Mouse (Mus musculus) CH12.LX (cell line): ENCODE results near the gene Harbi1. TPM values are rescaled to one million over a fixed set of nuclear protein-coding genes. Genes with fewer than 3 reads are reported as not detected.
A peak's percentile ranks its signal among the peaks of the same experiment; 100 is the strongest.

Experiments used
- DNase-seq: peaks from one replicate; pipeline ENCODE4 v3.0.0-alpha.2; 2013; ENCODE audit errors: extremely low read depth
- H3K27ac ChIP-seq: 2 replicates; pipeline ENCODE4 v1.5.1; 2012; ENCODE audit warnings: low read depth, mild to moderate bottlenecking, control low read depth, moderate library complexity; ENCODE audit not compliant: insufficient read depth
- H3K27me3 ChIP-seq: replicated peaks from 2 replicates; pipeline ENCODE3; 2012; ENCODE audit warnings: inconsistent platforms
- H3K36me3 ChIP-seq, 2 experiments: replicated peaks in 1 of 2; 2 replicates each; pipeline versions ENCODE3 to v1.6.1; 2012; ENCODE audit warnings: inconsistent platforms in 1 of 2, low read length in 1 of 2, mild to moderate bottlenecking in 1 of 2, mixed read lengths in 1 of 2, moderate library complexity in 1 of 2; ENCODE audit not compliant: control insufficient read depth in 1 of 2, insufficient read depth in 1 of 2
- H3K4me1 ChIP-seq, 2 experiments: 2 replicates each; pipeline ENCODE4 v1.6.1; 2012; ENCODE audit warnings: inconsistent platforms in 1 of 2, moderate library complexity in 1 of 2; ENCODE audit not compliant: insufficient read depth in 2 of 2, control insufficient read depth in 1 of 2
- H3K4me2 ChIP-seq: 2 replicates; pipeline ENCODE4 v1.6.1; 2012; ENCODE audit warnings: low read depth, mild to moderate bottlenecking, control low read depth; ENCODE audit not compliant: poor library complexity, insufficient read depth, severe bottlenecking
- H3K4me3 ChIP-seq, 3 experiments: fragments of 150-350 bp in 1 of 3; sonication (generic) in 1 of 3; replicated peaks in 1 of 3; 2 replicates each; pipeline versions ENCODE3 to v1.5.1; 2011 to 2012; ENCODE audit warnings: low read depth in 2 of 3, low read length in 2 of 3, mild to moderate bottlenecking in 2 of 3, moderate library complexity in 2 of 3, control low read depth in 1 of 3, improper control_type of control experiment in 1 of 3, inconsistent platforms in 1 of 3, mixed read lengths in 1 of 3; ENCODE audit not compliant: poor library complexity in 1 of 3
- H3K79me2 ChIP-seq: replicated peaks from 2 replicates; pipeline ENCODE4 v1.6.1; 2012; ENCODE audit warnings: mild to moderate bottlenecking, moderate library complexity; ENCODE audit not compliant: control insufficient read depth, poor library complexity, insufficient read depth, severe bottlenecking; ENCODE audit errors: extremely low read depth
- H3K9ac ChIP-seq: 2 replicates; pipeline ENCODE4 v1.6.1; 2012; ENCODE audit warnings: low read depth, mild to moderate bottlenecking, control low read depth, moderate library complexity; ENCODE audit not compliant: insufficient read depth
- H3K9me3 ChIP-seq: replicated peaks from 2 replicates; pipeline ENCODE3; 2012; ENCODE audit warnings: low read length, inconsistent platforms, mixed read lengths
- CHD1 ChIP-seq: IDR thresholded peaks from 2 replicates; pipeline ENCODE4 v1.6.1; 2012; ENCODE audit warnings: low read depth, low read length, improper control_type of control experiment, inconsistent platforms
- CTCF ChIP-seq, 2 experiments: IDR thresholded peaks in 1 of 2; conservative IDR thresholded peaks in 1 of 2; 2 replicates each; pipeline ENCODE4 v1.5.1; 2011 to 2012; ENCODE audit warnings: low read depth in 2 of 2, low read length in 2 of 2, improper control_type of control experiment in 1 of 2, inconsistent platforms in 1 of 2, mild to moderate bottlenecking in 1 of 2, moderate library complexity in 1 of 2
- E2F4 ChIP-seq: IDR thresholded peaks from 2 replicates; pipeline ENCODE4 v1.6.1; 2011; ENCODE audit warnings: low read depth, low read length, improper control_type of control experiment; ENCODE audit not compliant: insufficient replicate concordance
- ELF1 ChIP-seq: IDR thresholded peaks from 2 replicates; pipeline ENCODE4 v1.6.1; 2014; ENCODE audit warnings: low read depth, mild to moderate bottlenecking, inconsistent platforms, low read length, improper control_type of control experiment
- EP300 ChIP-seq: IDR thresholded peaks from 2 replicates; pipeline ENCODE4 v1.6.1; 2011; ENCODE audit warnings: low read length, improper control_type of control experiment
- IRF4 ChIP-seq: IDR thresholded peaks from 2 replicates; pipeline ENCODE4 v1.6.1; 2014; ENCODE audit warnings: low read depth, mild to moderate bottlenecking, inconsistent platforms, low read length, improper control_type of control experiment
- JUN ChIP-seq: IDR thresholded peaks from 2 replicates; pipeline ENCODE4 v1.6.1; 2011; ENCODE audit warnings: low read depth, mild to moderate bottlenecking, low read length, improper control_type of control experiment, moderate library complexity; ENCODE audit not compliant: insufficient read depth
- JUND ChIP-seq: conservative IDR thresholded peaks from 2 replicates; pipeline ENCODE4 v1.6.1; 2011; ENCODE audit warnings: low read depth, low read length, improper control_type of control experiment
- KAT2A ChIP-seq: IDR thresholded peaks from 2 replicates; pipeline ENCODE4 v1.6.1; 2012; ENCODE audit warnings: low read length, improper control_type of control experiment, inconsistent platforms; ENCODE audit not compliant: insufficient replicate concordance
- MAX ChIP-seq: IDR thresholded peaks from 2 replicates; pipeline ENCODE4 v1.6.1; 2011; ENCODE audit warnings: low read length, improper control_type of control experiment
- MAZ ChIP-seq: IDR thresholded peaks from 2 replicates; pipeline ENCODE4 v1.6.1; 2012; ENCODE audit warnings: low read depth, mild to moderate bottlenecking, inconsistent platforms, low read length, improper control_type of control experiment, moderate library complexity
- MEF2A ChIP-seq: IDR thresholded peaks from 2 replicates; pipeline ENCODE4 v1.6.1; 2014; ENCODE audit warnings: low read depth, mild to moderate bottlenecking, inconsistent platforms, low read length, improper control_type of control experiment, borderline replicate concordance
- MYC ChIP-seq: IDR thresholded peaks from 2 replicates; pipeline ENCODE4 v1.6.1; 2011; ENCODE audit warnings: low read depth, mild to moderate bottlenecking, improper control_type of control experiment, low read length
- NELFE ChIP-seq: IDR thresholded peaks from 2 replicates; pipeline ENCODE4 v1.6.1; 2011; ENCODE audit warnings: low read depth, low read length, improper control_type of control experiment
- POLR2A ChIP-seq: IDR thresholded peaks from 2 replicates; pipeline ENCODE4 v1.6.1; 2011; ENCODE audit warnings: low read depth, mild to moderate bottlenecking, improper control_type of control experiment, low read length
- POLR2AphosphoS2 ChIP-seq: IDR thresholded peaks from 2 replicates; pipeline ENCODE4 v1.6.1; 2011; ENCODE audit warnings: low read depth, low read length, improper control_type of control experiment
- RAD21 ChIP-seq: IDR thresholded peaks from 2 replicates; pipeline ENCODE4 v1.6.1; 2011; ENCODE audit warnings: low read depth, mild to moderate bottlenecking, low read length, improper control_type of control experiment, moderate library complexity
- RCOR1 ChIP-seq: conservative IDR thresholded peaks from 2 replicates; pipeline ENCODE4 v1.6.1; 2012; ENCODE audit warnings: low read depth, mild to moderate bottlenecking, inconsistent platforms, low read length, improper control_type of control experiment
- SIN3A ChIP-seq: IDR thresholded peaks from 2 replicates; pipeline ENCODE4 v1.6.1; 2012; ENCODE audit warnings: low read length, improper control_type of control experiment, inconsistent platforms
- TCF12 ChIP-seq: IDR thresholded peaks from 2 replicates; pipeline ENCODE4 v1.6.1; 2014; ENCODE audit warnings: low read depth, mild to moderate bottlenecking, inconsistent platforms, low read length, improper control_type of control experiment
- UBTF ChIP-seq: IDR thresholded peaks from 2 replicates; pipeline ENCODE4 v1.6.1; 2012; ENCODE audit warnings: low read depth, mild to moderate bottlenecking, inconsistent platforms, low read length, improper control_type of control experiment, moderate library complexity
- USF1 ChIP-seq: IDR thresholded peaks from 2 replicates; pipeline ENCODE4 v1.6.1; 2014; ENCODE audit warnings: low read depth, mild to moderate bottlenecking, inconsistent platforms, low read length, improper control_type of control experiment
- USF2 ChIP-seq: conservative IDR thresholded peaks from 2 replicates; pipeline ENCODE4 v1.6.1; 2011; ENCODE audit warnings: low read depth, low read length, improper control_type of control experiment
- ZNF384 ChIP-seq: IDR thresholded peaks from 2 replicates; pipeline ENCODE4 v1.6.1; 2012; ENCODE audit warnings: low read depth, low read length, improper control_type of control experiment, inconsistent platforms
- dilution Hi-C: fragments of 300-500 bp; cut with MboI; formaldehyde crosslinking; loops from 2 replicates; pipeline ENCODE4 v1.14.3; 2020; ENCODE audit warnings: low sequenced_read_pairs; ENCODE audit not compliant: extremely low pct_unique_long_range_greater_than_20kb, extremely low pct_ligation_motif_present
- in situ Hi-C: fragments of 300-500 bp; cut with MboI; formaldehyde crosslinking; loops from 3 replicates; pipeline ENCODE4 v1.14.3; 2019; ENCODE audit warnings: low sequenced_read_pairs, low pct_ligation_motif_present, low pct_unique_long_range_greater_than_20kb, mixed read lengths
- polyA plus RNA-seq: library from polyadenylated mRNA; unstranded; fragments of >175 nt; gene quantifications from 2 replicates; pipeline ENCODE4 v1.2.1, GENCODE M21; 2012; ENCODE audit warnings: low read depth; ENCODE audit not compliant: insufficient read length
- total RNA-seq, 2 experiments: library from RNA; depleted of rRNA; stranded (reverse); fragments of 300-350 nt in 1 of 2; fragments of >200 nt in 1 of 2; gene quantifications; 2 replicates each; pipeline ENCODE4 v1.2.3; 2012 to 2014

Gene Harbi1
- total and polyA plus RNA-seq, 3 experiments: 8.1 to 18.8 (median 13.3) TPM

DNA sequence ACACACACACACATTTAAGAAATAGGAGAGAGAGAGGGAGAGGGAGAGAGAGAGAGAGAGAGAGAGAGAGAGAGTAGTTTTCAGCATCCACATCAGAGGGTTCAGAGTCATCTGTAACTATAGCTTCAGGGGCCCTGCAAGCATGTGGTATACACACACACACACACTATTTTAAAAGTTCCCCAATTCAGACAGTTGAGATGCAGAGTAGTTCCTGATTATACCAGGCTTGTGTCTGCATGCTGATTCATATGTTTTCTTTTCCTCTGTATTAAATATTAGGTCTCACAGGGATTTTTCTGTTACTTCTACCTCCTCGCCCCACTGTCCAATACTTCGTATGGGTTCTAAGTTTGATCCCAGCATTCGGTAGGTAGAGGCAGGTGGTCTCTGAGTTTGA lies 16.4 kb downstream of the Harbi1 start:
- Histone ChIP-seq H3K4me1 (peaks cover 0 to 15% of the 10 kb centered on the region in 2 experiments; a peak in 2 of 4 replicates), H3K27ac (no peak overlapping the region), H3K9ac (no peak overlapping the region), H3K4me3 (no peak overlapping the region)
- TF ChIP-seq POLR2A: no peak
- no peak for TF ChIP-seq NELFE
- TF ChIP-seq USF2: no peak
- no peak for TF ChIP-seq SIN3A
- TF ChIP-seq, all 38 proteins: peak for 0
- dilution Hi-C loops (no loop called here), in situ Hi-C loops (no loop called here)
- no peaks in the 10 kb centered on the region for H3K9me3 ChIP-seq
- DNase-seq: no peak
- peaks cover 0 to under 1% of the 10 kb centered on the region in 2 experiments for H3K36me3 ChIP-seq
- H3K27me3 ChIP-seq: no peaks in the 10 kb centered on the region
- H3K79me2 ChIP-seq: peaks cover 12% of the 10 kb centered on the region
- H3K4me2 ChIP-seq: no peak overlapping the region

DNA sequence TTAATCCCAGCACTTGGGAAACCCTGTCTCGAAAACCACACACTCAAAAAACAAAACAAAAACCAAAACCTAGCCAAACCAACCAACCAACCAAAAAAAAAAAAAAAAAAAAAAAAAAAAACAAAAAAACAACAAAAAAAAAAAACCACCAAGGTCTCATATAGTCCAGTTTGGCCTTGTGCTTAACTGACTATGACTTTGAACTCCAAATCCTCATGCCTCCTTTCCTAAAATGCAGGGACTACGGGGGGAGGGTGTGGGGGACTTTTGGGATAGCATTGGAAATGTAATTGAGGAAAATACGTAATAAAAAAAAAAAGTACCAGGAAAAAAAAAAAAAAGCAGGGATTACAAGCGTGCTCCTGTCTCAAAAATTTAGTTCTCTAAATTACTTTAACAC lies 18.9 kb downstream of the Harbi1 start:
- in situ Hi-C loops: no loop called here
- dilution Hi-C loops: no loop called here
- Histone ChIP-seq H3K27me3 (no peaks in the 10 kb centered on the region), H3K79me2 (peaks cover 31% of the 10 kb centered on the region), H3K9me3 (no peaks in the 10 kb centered on the region), H3K4me2 (peak overlapping the region; percentile 45), H3K4me1 (peaks cover 0 to 13% of the 10 kb centered on the region in 2 experiments; a peak in 2 of 4 replicates), H3K9ac (peak overlapping the region; percentile 80), H3K4me3 (peak overlapping the region; percentile 82 to 98 (median 89)), H3K27ac (no peak overlapping the region), H3K36me3 (peaks cover 0 to 6% of the 10 kb centered on the region in 2 experiments)
- TF ChIP-seq ZNF384 (peak; percentile 83), CTCF (conservative IDR thresholded peaks at IDR 0.05 in 1 of 2, IDR thresholded peaks at IDR 0.05 in 1 of 2; ENCODE audit: low read depth in 2 of 2, low read length in 2 of 2) (no peak)
- DNase-seq: no peak

DNA sequence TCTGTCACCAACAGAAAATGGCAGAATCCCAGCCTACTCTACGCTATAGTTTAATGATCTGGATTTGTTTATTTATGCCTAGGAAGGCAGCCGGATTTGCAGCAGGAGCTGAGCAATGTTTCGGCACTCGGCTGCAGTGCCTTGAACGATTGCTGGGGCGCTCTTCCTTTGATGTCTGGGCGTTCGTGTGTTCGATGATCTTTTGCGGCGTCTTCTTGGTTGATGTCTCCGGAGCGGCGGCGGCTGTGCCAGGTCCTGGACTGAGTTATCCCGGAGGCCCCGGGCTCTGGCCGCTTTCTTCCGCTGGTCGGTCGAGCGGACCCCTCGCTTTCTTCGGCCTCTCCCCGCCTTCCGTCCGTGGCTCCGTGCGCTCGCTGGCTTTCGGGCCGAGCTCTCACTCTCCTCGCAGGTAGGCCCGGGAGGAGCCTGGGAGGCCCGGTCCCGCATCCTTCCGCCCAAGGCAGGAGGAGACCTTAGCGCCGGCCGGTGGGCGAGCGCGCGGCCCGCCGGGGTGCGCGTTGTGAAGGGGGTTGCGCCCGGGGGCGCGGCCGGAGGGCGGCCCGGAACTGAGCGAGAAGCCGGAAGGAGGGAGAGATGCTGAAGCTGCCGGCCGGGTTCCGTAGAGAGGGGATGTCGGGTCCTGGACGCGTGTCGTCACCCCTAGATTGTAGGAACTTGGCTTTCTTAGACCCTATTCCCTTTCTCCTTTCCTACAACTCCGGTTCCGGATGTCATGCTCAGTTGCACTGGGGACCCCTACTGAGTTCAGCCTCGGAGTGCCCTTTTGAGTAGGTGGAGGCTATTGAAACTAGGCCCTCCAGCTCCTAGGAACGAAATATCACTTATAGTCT lies 19.5 kb downstream of the Harbi1 start, which contains the start of gene Ambra1:
Ambra1 (plus strand) TSS at position 164 of the 851 bp plus-strand sequence.
- dilution Hi-C loops: no loop called here
- Histone ChIP-seq H3K9ac (peak within 1 kb of the TSS; percentile 80), H3K4me2 (peak within 1 kb of the TSS; percentile 45), H3K9me3 (no peaks in the 10 kb centered on the region), H3K27me3 (no peaks in the 10 kb centered on the region), H3K79me2 (peaks cover 36% of the 10 kb centered on the region), H3K4me1 (peaks cover 0 to 8% of the 10 kb centered on the region in 2 experiments; a peak in 2 of 4 replicates), H3K4me3 (peak within 1 kb of the TSS; percentile 82 to 98 (median 89)), H3K36me3 (peaks cover 0 to 11% of the 10 kb centered on the region in 2 experiments), H3K27ac (peak within 1 kb of the TSS; percentile 63)
- in situ Hi-C loops: no loop called here
- peak; percentile 90 for DNase-seq
- TF ChIP-seq POLR2AphosphoS2 (no peak), E2F4 (no peak), SIN3A (peak; percentile 97; the same call in 1 of the 2 replicates), EP300 (no peak), JUN (no peak), KAT2A (peak; percentile 75; the same call in 1 of the 2 replicates), USF1 (no peak), ELF1 (peak; percentile 80), JUND (no peak), MAZ (no peak), MAX (no peak; the same call in 1 of the 2 replicates), MYC (0 out of 2 replicates have a peak, but pooled peaks have one; percentile 23), RCOR1 (no peak), TCF12 (peak; percentile 62), RAD21 (no peak), CHD1 (no peak), UBTF (peak; percentile 86), MEF2A (peak; percentile 70; the same call in 1 of the 2 replicates), IRF4 (no peak; the same call in 1 of the 2 replicates)
